Mouse (Mus musculus) retina, postnatal 7 days (tissue): ENCODE results near the gene Cacna1c.

Experiments used
- DNase-seq: peaks from one replicate; pipeline ENCODE4 v3.0.0-alpha.2; 2012; ENCODE audit warnings: low read depth, low spot score

The Cacna1c gene

GRCm38 (mm10) chr6:119196382-119197305 lies at the start of gene Cacna1c:
Gene Cacna1c (minus strand): TSS chr6:119196418.
- no peak for DNase-seq

- peak; percentile 43 for DNase-seq
These were observed 44.9 kb upstream of the Cacna1c start for GRCm38 (mm10) chr6:119240871-119241705.

GRCm38 (mm10) chr6:119240256-119240655 lies 44.0 kb upstream of the Cacna1c start:
- DNase-seq: no peak

GRCm38 (mm10) chr6:119239341-119240005 lies 43.3 kb upstream of the Cacna1c start:
- no peak for DNase-seq

- peak; percentile 58 for DNase-seq
These were observed 41.3 kb upstream of the Cacna1c start for GRCm38 (mm10) chr6:119237427-119237989.

- peak; percentile 69 for DNase-seq
These were observed 40.0 kb upstream of the Cacna1c start, which contains the start of gene Cacna2d4 for GRCm38 (mm10) chr6:119236241-119236640. Gene Cacna2d4 (plus strand): TSS chr6:119236526.

GRCm38 (mm10) chr6:119235441-119235840 lies 39.2 kb upstream of the Cacna1c start:
- DNase-seq: no peak

- DNase-seq: no peak
These were observed 36.8 kb upstream of the Cacna1c start for GRCm38 (mm10) chr6:119233066-119233465.

GRCm38 (mm10) chr6:119228861-119229603 lies 32.8 kb upstream of the Cacna1c start:
- DNase-seq: no peak

GRCm38 (mm10) chr6:119227001-119227400 lies 30.8 kb upstream of the Cacna1c start:
- no peak for DNase-seq

GRCm38 (mm10) chr6:119225731-119226130 lies 29.5 kb upstream of the Cacna1c start:
- no peak for DNase-seq

GRCm38 (mm10) chr6:119225226-119225625 lies 29.0 kb upstream of the Cacna1c start:
- no peak for DNase-seq

GRCm38 (mm10) chr6:119224451-119225195 lies 28.4 kb upstream of the Cacna1c start:
- DNase-seq: no peak

GRCm38 (mm10) chr6:119220297-119220696 lies 24.1 kb upstream of the Cacna1c start:
- peak; percentile 49 for DNase-seq

GRCm38 (mm10) chr6:119219237-119219870 lies 23.1 kb upstream of the Cacna1c start:
- no peak for DNase-seq

- no peak for DNase-seq
These were observed 22.4 kb upstream of the Cacna1c start for GRCm38 (mm10) chr6:119218591-119218990.

- DNase-seq: no peak
These were observed 21.4 kb upstream of the Cacna1c start for GRCm38 (mm10) chr6:119217661-119218060.

GRCm38 (mm10) chr6:119215040-119215613 lies 18.9 kb upstream of the Cacna1c start:
- DNase-seq: no peak

GRCm38 (mm10) chr6:119214190-119214589 lies 18.0 kb upstream of the Cacna1c start:
- DNase-seq: no peak
